Mouse (Mus musculus) gastrocnemius, postnatal 10 days (tissue): ENCODE results near the gene Serpinb6b. TPM values are rescaled to one million over a fixed set of nuclear protein-coding genes. Genes with fewer than 3 reads are reported as not detected.

Source experiments
- total RNA-seq, 2 experiments: library from RNA; stranded (reverse); gene quantifications; 2 replicates each; pipeline ENCODE4 v1.2.3; 2021

Gene Serpinb6b
- total RNA-seq, 2 experiments from 2014 or later, result 2.5 to 3.6 TPM

Other genes starting within 250 kb of the Serpinb6b start
- 100 to 1,000 TPM; 132 to 148 TPM for gene Mylk4, start 181.3 kb upstream of the Serpinb6b start, total RNA-seq
- gene Wrnip1, start 163.2 kb upstream of the Serpinb6b start, total RNA-seq, result 10 to 100 TPM; 13.0 to 16.4 TPM
- not detected for gene D930007J09Rik, start 162.4 kb upstream of the Serpinb6b start, total RNA-seq
- gene Serpinb1a, start 114.0 kb upstream of the Serpinb6b start, total RNA-seq, result 1 to 10 TPM; 7.0 to 9.0 TPM
- gene Serpinb1c, start 67.0 kb upstream of the Serpinb6b start, total RNA-seq, result 1 to 10 TPM; 1.2 TPM
- gene Serpinb9, start 38.0 kb downstream of the Serpinb6b start, total RNA-seq, result 1 to 10 TPM; 3.6 to 3.9 TPM
- not detected for gene Serpinb9b, start 62.2 kb downstream of the Serpinb6b start, total RNA-seq
- gene Serpinb1b, start 113.4 kb downstream of the Serpinb6b start, total RNA-seq, result under 1 TPM; 0.14 to 0.25 TPM
- not detected for gene Serpinb9c, start 194.5 kb downstream of the Serpinb6b start, total RNA-seq
- gene Serpinb9d, start 227.8 kb downstream of the Serpinb6b start, total RNA-seq, result not detected